Mouse (Mus musculus) layer of hippocampus, adult 11-12 months (tissue): ENCODE data around the gene Cyp2e1.

Experiments used
- DNase-seq: peaks from one replicate; pipeline ENCODE4 v3.0.0; 2022; ENCODE audit warnings: low spot score

Gene Cyp2e1

DNA sequence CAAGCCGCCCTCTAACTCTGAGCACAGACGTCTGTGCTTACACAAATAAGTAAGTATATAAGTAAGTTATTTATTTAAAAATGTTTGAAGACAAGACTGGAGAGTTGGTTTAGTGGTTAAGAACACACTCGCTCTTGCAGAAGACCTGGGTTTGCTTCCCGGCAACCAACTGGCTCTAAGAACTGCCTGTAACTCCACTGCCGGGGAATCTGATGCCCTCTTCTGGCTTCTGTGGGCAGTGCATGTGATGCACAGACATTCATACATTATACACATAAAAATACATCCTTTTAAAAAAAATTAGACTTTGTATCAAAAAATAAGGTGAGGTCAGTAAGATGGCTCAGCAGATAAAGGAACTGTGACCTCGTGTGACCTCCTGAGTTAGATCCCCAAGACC, 47.0 kb downstream of the Cyp2e1 start:
- no peak for DNase-seq

DNA sequence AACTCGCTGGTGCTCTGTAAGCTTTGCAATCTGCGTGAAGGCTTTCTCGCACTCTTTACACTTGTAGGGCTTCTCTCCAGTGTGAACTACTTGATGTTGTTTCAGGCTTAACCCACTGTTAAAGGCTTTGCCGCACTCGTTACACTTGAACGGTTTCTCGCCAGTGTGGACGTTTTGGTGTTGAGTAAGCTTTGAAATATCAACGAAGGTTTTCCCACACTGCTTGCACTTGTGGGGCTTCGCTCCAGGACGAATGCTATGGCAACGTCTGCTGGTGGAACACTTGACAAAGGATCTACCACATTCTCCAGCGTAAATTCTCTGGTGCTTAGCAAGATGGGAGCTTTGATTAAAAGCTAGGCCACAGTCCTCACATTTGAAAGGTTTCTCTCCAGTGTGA, 48.2 kb downstream of the Cyp2e1 start:
- peak; percentile 47 for DNase-seq

DNA sequence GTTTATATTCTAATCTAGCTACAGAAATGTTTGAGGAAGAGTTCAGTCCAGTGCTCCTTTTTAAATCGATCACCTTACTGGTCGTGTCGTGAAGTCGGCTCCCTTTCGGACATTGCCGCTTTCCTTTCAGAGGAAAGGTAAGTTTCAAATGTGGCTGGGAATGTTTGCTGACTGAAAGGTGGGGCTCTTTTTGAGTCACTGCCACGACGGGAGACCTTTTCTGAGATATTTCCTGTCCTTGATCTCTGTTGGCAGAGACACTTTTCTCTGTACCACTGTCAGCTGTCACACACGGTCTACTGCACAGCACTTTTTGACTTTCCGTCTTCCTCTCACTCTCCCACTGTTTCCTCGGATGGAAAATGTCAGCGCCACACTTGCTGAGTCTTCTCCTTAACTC, 49.3 kb downstream of the Cyp2e1 start:
- no peak for DNase-seq

DNA sequence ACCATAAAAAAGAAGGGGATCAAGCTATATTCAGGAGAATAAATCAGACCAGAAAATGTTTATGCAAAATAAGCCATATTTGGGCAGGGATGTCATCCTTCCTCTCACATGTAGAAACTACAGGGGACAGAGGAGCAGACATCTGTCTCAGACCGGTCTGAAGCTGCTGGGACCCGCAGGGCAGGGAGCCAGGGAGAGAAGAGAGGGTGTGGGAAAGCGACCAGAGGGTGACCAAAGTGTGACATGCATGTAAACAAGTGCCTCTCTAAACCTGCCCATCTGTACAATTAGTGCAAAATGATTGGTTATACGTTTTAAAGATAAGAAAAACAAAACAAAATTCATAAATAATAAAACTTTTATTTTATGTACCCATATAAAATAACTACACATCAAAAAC, 56.6 kb downstream of the Cyp2e1 start:
- DNase-seq: no peak

DNA sequence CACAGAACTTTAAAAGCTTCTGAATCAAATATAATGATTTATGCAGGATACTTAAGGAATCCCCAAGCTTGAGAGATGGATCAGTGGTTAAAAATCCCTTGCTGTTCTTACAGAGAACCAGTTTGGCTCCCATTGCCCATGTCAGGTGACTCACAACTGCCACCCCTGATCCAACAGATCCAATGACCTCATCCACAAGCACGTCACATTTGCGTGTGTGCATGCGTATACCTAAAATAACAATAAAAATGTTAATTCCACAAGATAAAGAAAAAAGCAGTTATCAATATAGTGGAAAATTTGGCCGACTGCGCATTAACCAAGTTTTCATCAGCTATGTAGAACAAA, 57.7 kb downstream of the Cyp2e1 start:
- no peak for DNase-seq

DNA sequence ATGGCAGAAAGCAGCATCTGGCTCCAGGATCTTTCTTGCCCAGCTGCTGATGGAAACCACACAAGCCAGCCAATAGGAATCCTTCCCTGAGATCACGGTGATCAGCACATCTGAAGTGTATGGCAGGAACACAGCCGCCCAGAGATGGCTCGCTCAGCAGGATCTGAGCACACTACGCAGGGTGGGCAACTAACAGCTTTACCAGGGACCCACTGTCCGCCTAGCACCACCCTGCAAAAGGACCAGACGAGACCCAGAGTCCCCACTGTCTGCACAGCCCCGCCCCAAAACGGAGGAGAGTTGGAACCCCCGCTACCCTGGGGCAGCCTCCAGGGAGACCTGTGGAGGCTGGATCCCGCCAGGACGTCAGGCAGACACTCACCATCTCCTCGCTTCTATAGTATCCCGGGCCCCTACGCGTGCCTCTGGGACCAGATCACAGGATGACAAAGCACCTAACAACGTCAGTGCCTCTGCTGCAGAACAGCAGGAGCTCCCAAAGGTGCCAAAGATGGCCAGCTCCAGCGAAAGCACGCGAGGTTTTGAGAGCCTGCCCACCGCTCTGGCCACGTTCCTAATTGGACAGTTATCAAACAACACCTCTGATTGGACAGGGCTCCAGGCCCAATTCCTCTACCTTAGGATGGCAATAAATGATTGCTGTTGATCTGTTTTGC, 58.3 kb downstream of the Cyp2e1 start, which contains the start of gene Zfp941:
TSS of gene Zfp941 (minus strand) at position 526 of the 677 bp plus-strand sequence.
- peak; percentile 59 for DNase-seq

DNA sequence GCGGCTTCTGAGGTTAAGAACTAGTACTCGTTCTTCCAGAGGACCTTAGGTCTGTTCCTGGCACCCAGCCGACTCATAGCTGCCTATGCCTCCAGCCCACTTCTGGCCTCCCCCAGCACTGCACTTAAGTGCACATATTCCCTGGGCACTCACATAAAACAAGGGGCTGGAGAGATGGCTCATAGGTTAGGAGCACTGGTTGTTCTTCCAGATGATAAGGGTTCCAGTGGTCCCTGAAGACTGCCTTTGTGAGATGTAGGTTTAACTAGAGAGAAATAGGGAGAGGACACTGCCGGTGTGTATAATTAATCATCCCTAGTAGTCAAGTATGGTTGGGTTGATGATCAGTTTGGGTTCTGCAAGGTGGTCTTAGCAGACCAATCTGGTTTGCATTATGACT, 59.2 kb downstream of the Cyp2e1 start:
- DNase-seq: no peak
